Mouse (Mus musculus): ENCODE results near the gene Tnip1.
"Not testable (repeated sequence)": the region's sequence is repeated elsewhere in the genome, so short reads cannot be mapped to it uniquely, and the experiment has no call there.

Tnip1 gene

DNA sequence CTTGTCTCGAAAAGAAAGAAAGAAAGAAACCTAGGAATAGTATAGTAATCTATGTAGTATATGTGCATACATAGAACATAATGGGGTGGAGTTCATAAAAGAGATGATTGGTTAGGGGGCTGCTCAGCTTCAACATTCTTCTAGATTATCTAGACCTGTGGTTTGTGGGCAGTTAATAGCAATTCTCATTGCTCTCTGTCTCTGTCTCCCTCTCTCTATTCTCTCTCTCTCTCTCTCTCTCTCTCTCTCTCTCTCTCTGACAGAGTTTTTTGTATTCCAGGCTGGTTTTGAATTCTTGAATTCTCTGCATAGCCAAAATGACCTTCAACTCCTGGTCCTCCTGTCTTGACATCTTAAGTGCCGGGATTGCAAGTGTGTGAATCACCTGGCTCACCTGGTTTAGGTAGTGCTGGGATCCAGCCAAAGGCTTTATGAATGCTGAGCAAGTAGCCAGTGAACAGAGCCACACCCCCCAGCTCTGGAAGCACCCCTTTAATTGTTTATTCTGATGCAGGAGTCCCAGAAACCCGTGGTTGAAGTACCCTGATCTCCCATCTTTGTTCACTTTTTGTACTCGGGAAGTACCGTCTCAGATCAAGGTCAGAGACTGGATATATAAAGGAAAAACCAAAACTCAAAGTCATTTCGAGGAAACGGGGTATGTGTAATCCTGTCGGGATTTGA lies 8.8 kb upstream of the Tnip1 start:
- no peak for DNase-seq

DNA sequence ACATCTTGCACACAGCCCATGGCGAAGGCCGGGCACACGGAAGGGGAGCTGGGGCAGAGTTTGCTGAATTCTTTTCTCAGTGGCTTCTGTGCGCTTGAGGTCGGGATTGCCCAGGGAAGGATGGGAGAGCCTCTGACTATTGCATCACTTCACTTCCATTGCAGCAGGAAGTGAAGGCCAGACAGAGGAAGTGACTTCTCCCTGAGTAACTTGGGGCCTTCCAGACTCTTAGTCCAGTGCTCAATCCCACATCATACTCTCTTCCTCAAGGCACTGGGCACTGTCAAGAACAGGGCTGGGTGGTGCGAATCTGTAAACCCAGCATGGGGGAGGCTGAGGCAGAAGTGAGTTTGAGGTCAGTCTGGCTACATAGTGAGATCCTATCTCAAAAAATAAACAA lies 2.5 kb upstream of the Tnip1 start:
- no peak for DNase-seq

GRCm38 (mm10) chr11:54961921-54962320 lies 796 bp downstream of the Tnip1 start:
- DNase-seq: no peak

GRCm38 (mm10) chr11:54961164-54961850 lies 1.4 kb downstream of the Tnip1 start:
- no peak for DNase-seq

DNA sequence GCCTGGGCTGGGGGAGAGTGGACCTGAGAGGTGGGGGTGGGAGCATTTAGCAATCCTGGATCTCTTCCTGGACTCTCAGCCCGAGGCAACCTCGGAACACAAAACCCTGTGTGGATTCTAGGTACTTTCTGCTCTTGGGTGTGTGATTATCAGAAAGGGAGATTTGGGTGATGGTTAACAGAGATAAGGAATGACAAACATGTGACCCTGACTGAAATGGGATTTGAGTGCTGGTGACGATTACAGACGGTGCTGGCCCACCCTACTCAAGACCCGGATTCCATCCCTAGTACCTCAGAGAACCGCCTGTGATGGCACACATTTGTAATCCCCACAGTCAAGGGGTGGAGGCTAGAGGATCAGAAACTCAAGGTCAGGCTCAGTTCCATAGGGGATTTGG lies 2.5 kb downstream of the Tnip1 start:
- no peak for DNase-seq

GRCm38 (mm10) chr11:54958571-54959073 lies 4.1 kb downstream of the Tnip1 start:
- peak; percentile 64 for DNase-seq

DNA sequence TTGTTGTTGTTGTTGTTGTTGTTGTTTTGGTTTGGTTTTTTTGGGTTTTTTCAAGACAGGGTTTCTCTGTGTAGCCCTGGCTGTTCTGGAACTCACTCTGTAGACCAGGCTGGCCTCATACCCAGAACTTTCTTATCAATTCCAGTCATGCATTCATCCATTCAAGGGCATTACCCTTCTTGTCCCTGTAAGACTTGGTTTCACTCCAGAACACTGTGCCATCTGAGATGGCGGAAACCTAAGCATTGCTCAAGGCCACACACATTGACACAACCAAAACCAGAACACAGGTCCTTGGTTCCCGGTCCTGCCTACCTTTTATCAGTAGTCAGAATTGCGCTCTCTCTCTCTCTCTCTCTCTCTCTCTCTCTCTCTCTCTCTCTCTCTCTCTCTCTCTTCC lies 5.0 kb downstream of the Tnip1 start:
- DNase-seq: not testable (repeated sequence)

DNA sequence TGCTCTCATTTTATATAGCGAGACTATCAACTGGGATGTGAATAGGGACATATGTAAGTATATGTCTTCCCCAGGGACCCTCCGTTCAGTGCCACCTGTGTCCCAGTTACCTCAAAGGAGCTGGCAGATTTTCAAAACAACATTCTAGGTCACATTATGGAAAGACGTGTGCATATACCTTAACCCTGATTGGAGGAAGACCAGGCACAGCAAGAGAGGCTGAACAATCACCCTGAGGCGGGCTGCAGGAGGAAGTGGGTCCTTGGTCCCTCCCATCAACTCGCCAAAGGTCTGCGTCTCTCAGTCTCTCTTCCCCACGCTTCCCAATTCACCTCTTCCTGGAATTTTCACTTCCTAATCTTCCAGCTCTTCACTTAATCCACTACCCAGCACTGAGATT lies 5.8 kb downstream of the Tnip1 start:
- DNase-seq: peak; percentile 66

DNA sequence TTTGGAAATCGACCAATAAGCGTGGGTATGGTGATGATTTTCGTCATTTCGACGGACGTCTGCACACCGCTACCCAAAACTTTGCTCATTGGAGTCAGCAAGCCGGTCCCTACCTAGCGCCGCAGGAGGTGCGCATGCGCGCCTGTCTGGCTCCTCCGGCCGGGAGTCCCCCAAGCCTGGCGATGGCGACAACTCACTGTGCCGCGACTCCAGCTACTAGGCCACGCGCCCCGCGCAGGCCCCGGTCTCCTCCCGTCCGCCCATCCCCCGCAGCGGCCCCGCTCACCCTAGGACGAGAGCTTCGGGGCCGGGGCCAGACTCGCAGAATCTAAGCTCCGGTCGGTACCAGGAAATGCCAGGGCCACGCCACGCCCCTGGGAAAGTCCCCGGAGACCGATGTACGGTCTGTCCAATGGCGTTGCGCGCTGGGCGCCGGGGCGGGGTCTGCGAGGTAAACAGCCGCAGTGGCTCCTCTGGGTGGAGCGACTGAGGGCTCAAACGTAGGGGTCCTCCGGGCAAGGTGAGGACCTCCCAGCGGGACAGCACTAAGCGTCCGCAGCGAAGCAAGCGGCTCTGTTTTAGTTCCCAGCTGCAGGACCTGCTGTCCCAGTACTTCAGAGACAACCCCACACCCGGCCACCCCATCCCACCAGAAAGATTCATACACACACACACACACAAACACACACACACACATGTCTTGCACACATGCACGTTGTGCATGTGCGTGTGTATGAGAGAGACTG lies 6.8 kb downstream of the Tnip1 start:
- DNase-seq: peak; percentile 99

- not testable (repeated sequence) for DNase-seq
These were observed 7.3 kb downstream of the Tnip1 start for GRCm38 (mm10) chr11:54955400-54955734.

GRCm38 (mm10) chr11:54954716-54955115 lies 8.0 kb downstream of the Tnip1 start:
- DNase-seq: no peak

GRCm38 (mm10) chr11:54953993-54954446 lies 8.7 kb downstream of the Tnip1 start:
- no peak for DNase-seq

GRCm38 (mm10) chr11:54952651-54953050 lies 10.1 kb downstream of the Tnip1 start:
- DNase-seq: no peak

DNA sequence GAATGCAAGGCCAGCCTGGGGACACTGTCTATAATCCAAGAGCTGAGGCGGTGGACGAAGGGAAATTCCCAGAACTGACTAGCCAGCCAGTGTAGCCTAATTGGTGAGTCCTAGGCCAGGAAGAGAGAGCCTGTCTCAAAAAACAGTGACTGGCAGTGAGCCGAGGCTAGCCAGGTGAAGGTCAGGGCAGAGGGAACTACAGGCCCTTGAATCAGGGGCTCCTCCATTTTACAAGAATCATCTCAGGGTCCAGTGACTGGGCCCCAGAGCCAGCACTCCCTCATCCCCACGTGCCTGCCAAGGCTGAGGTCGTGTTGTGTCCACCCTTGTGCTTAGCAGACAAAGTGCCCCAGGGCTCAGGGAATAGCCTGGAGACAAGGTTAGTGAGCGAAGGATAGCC lies 12.0 kb downstream of the Tnip1 start:
- no peak for DNase-seq

DNA sequence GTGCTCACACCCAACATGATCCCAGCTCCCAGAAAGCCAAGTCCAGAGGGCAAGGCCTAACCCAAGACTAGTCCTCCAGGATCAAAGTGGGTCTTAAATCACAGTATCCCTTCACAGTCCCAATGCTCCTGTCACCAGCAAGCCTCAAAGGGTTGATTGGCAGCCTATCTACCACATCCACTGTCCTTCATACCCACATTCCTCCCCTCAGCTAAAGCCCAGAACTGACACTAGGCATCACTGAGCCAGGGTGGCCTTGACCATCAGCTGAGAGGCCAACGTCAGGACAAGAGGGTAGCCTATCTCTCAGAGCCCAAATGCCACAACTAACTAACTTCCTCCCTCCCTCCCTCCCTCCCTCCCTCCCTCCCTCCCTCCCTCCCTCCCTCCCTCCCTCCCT lies 13.0 kb downstream of the Tnip1 start:
- DNase-seq: no peak

DNA sequence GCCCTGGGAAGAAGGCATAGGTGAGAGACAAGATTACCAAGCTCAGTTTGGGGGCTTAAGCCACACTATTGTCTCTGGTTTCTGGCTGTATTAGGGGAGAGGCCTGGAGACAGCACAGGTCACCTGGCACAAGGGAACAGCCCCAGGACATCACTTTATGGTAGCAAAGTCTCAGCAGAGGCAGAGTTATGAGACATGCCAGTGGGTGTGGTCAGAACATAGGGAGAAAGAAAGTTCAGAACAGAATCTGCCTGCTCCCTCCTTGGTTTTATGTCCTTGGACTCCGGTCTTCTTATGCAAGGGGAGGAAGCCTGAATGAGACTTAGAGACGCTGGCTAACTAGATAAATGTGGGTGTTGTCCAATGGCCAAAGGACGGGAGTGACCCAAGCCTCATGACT lies 18.0 kb downstream of the Tnip1 start:
- no peak for DNase-seq

DNA sequence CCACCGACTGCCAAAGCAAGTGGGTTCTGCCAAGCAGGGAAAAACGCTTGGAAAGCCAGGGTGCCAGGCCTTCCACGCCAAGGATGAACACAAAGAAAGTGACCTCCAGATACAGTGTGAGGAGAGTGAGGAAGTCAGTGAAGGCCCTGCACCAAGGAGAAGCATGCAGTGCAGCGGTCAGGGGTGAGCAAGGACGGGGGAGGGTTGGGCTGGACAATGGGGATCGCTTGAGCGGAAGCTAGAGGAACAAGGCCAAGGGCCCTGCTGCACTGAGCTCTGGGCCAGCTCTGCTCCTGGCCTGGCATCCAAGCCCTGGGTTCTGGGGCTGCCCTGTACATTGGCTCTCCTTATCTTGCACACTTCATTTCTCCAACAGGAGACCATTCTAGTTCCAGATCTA lies 22.7 kb downstream of the Tnip1 start:
- DNase-seq: no peak

DNA sequence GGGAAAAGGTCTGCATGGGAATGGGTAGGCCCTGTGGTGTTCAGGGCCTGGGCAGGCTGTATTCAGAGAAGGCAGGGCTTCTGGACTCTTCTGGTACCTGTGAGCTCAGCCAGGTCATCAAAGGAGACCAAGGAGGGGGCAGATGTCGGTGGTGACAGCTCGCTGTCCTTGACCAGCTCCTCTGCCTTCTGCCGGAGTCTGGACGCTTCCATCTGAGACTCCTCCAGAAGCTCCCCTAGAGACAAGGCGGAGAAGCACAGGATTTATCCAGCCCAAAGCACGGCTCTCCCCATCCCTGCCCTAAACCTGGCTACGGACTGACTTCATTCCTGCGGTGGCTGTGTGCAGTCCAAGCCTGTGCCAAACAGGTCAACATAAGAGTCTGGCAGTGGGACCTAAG lies 23.2 kb downstream of the Tnip1 start:
- DNase-seq: no peak

- DNase-seq: no peak
These were observed 26.0 kb downstream of the Tnip1 start for GRCm38 (mm10) chr11:54936771-54937140.

DNA sequence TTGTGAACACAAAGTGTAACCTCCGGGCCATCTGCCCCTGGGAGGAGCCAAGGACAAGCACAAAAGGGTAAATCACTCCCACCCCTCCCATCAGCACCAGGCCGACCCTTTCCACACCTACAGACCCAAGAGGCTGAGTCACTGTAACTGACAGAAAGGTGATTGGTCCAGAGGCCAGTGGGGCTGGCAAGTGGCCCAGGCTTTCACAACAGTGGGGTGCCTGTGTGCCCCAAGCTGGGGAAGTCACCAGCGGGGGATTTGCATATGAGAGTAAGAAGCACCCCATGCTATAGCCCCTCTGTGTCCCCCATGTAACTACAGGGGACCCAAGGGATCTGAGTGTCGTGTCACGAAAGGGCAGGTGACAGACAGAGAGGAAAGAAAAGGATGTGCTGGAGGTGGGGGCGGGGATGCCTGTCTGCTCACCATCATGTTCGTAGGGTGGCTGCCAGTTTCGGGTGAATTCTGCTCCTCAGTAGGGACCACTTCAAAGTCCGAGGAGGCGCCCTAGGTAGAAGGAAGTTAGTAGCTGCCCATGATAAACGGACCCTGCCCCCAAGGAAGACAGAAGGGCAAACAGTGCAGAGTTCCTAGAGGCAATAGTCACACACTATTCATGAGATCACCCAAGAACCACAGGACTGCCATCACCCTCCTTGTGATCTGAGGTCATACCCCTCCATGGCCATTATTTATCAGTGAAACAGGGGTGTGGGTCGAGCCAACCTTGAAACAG lies 26.5 kb downstream of the Tnip1 start:
- no peak for DNase-seq

- DNase-seq: no peak
These were observed 28.5 kb downstream of the Tnip1 start for GRCm38 (mm10) chr11:54934198-54934597.

GRCm38 (mm10) chr11:54932540-54932939 lies 30.2 kb downstream of the Tnip1 start:
- no peak for DNase-seq

DNA sequence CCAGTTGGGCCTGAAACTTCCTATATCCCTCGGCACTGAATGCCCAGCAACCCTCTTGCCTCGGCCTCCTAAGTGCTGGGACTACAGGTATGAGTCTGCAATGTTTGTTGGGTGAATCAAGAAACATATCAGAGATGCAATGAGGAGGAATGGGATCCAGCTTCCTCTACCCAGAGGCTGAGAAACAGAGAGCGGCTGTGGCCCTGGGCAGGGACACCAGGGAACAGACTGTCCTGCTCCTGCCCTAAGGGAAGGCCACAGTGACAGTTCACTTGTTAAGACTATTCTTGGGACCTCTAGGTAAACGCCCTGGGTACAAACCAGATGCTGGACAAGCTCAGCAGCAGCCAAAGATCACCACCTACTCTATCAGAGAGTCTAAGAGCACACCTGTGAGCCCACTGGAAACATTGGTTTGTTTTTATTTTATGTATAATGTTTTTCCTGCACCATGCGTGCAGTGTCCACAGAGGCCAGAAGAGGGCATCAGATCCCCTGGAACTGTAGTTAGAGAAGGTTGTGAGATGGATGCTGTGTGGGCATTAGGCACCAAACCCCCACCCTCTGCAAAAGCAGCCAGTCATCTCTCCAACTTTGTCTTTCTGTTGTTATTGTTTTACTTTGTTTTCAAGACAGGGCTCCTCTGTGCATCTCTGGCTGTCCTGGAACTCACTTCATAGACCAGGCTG lies 31.2 kb downstream of the Tnip1 start:
- peak; percentile 75 for DNase-seq
